Mouse (Mus musculus) olfactory bulb, adult 2 months (tissue): ENCODE data around the gene Gm28308. TPM values are rescaled to one million over a fixed set of nuclear protein-coding genes. Genes with fewer than 3 reads are reported as not detected.

Source experiments
- H3K27ac ChIP-seq: fragments of 200-500 bp; 2 replicates; pipeline ENCODE4 v1.5.1; 2012; ENCODE audit warnings: low read depth, low read length; ENCODE audit not compliant: insufficient read depth
- H3K4me1 ChIP-seq: fragments of 200-500 bp; 2 replicates; pipeline ENCODE4 v1.6.1; 2012; ENCODE audit warnings: low read length; ENCODE audit not compliant: control insufficient read depth, insufficient read depth
- H3K4me3 ChIP-seq: fragments of 200-500 bp; 2 replicates; pipeline ENCODE4 v1.5.1; 2012; ENCODE audit warnings: mild to moderate bottlenecking, low read depth, low read length, moderate library complexity; ENCODE audit not compliant: insufficient read depth
- CTCF ChIP-seq: fragments of 200-500 bp; IDR thresholded peaks from 2 replicates; pipeline ENCODE4 v1.5.1; 2012; ENCODE audit warnings: low read depth, mild to moderate bottlenecking, low read length, moderate library complexity; ENCODE audit not compliant: insufficient read depth
- POLR2A ChIP-seq: fragments of 200-500 bp; IDR thresholded peaks from 2 replicates; pipeline ENCODE4 v1.6.1; 2012; ENCODE audit warnings: mild to moderate bottlenecking, low read depth, low read length, moderate library complexity; ENCODE audit not compliant: insufficient read depth
- WGBS: fragments of 180-500 bp; shearing (Covaris S2); methylation state at CpG from one replicate; pipeline ENCODE4 v1.1.7; 2018; 5-methylcytosine and 5-hydroxymethylcytosine counted together
- polyA plus RNA-seq: library from polyadenylated mRNA; stranded (reverse); fragments of >200 nt; gene quantifications from 2 replicates; pipeline ENCODE4 v1.2.4, GENCODE M21; 2012; ENCODE audit warnings: low replicate concordance; ENCODE audit not compliant: missing spikeins, insufficient read depth, insufficient read length

The Gm28308 gene
- polyA plus RNA-seq, 1 experiment = not detected

DNA sequence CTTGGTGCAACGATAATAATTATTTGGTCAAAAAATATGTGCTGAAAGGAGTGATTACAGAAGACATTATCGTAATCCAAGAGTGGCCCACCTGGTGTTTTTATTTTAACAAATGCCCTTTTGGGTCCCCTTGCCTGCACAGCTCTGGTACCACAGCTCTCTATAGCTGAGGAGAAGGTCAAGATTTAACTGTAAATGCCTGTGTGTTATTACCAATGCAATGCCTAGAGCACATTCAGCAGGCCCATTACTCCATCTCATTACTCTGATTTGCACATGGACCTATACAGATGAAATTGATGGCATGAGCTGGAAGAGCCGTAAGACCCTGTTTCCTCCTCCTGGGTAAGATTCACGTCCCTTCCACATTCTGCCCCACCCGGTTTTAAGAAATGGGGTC lies 74.0 kb downstream of the Gm28308 start:
- TF ChIP-seq POLR2A (no peak), CTCF (no peak)
- WGBS = 87% methylated on average over 5 of the region's 5 CpGs

DNA sequence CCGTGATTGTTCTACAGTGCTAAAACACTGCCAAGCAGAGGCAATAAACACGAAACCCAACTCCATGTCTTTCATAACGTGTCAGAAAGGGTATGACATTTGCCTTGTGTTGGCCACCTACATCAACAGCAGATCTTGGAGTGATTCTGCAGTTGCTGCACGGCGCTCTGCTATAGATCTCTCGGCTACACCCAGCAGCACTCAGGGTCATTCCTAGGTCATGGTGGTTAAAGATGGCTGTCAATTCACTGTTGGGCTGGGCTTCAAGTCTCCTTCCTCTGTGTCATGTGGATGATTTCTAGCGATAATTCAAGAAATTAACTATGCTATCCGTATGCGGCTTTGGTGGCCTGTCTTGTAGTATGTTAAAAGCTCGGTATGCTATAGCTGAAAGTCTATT lies 74.6 kb downstream of the Gm28308 start:
- Histone ChIP-seq H3K4me1 (peaks cover 2% of the 10 kb centered on the region; the same call in 1 of the 2 replicates), H3K4me3 (no peak overlapping the region), H3K27ac (no peak overlapping the region)
- no peak for TF ChIP-seq CTCF
- TF ChIP-seq POLR2A = no peak
- WGBS = 88% methylated on average over 10 of the region's 10 CpGs

More for the DNA sequence above, 74.0 kb downstream of the Gm28308 start:
- no peak overlapping the region for H3K4me3 ChIP-seq
- H3K4me1 ChIP-seq = peaks cover 2% of the 10 kb centered on the region; the same call in 1 of the 2 replicates
- no peak overlapping the region for H3K27ac ChIP-seq

DNA sequence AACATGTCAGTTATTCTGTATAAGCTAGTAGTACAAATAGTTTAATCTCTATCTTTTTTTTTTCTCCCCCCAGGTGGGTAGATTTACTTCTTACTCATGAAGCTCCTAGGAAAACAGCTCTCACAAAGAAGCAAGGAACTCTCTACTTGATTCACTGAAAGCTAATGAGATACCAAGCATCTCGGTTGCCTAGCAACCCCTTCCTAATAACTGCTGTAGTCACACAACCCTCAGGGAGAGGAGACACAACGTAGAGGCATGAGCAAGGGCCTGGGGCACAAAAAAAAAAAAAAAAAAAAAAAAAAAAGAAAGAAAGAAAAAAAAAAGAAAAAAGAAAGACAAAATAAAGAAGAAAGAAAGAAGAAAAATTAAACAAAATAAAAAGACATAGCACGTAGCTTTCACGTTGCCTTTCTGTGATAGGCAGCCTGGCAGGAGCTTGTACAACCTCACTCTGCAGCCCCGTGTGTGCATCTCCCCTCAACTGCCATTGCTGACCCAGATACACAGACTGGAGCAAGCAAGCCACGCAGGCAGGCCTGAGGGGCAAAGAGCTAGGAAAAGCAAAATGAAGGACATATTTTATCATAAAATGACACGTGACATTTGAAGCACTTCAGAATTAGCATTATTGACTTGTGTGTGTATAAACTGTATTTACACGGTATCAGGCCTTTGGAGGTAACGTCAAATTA lies 75.2 kb downstream of the Gm28308 start:
- H3K4me1 ChIP-seq = peaks cover 2% of the 10 kb centered on the region; the same call in 1 of the 2 replicates
- no peak overlapping the region for H3K4me3 ChIP-seq
- no peak overlapping the region for H3K27ac ChIP-seq
- TF ChIP-seq POLR2A = no peak
- TF ChIP-seq CTCF = no peak
- 57% methylated on average over 9 of the region's 9 CpGs for WGBS

DNA sequence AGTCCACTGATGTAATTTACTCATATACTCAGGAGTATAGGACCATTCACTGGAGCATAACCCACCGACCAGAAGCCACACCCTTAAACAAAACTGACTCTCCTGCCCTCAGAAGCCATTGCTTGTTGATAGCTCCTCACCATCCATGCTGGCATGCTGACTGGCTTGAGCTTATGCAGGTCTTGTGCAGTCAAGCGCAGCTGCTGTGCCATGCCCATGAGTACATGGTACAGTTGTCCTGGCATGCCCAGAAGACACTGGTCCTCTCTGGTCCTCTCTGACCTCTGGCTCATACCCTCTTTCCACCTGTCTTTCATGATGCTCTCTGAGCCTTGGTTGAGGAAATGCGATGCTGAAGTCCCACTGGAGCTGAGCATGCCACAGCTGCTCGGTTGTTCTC lies 89.5 kb downstream of the Gm28308 start:
- TF ChIP-seq CTCF (no peak), POLR2A (no peak)
- Histone ChIP-seq H3K27ac (no peak overlapping the region), H3K4me1 (no peaks in the 10 kb centered on the region), H3K4me3 (no peak overlapping the region)
- WGBS = 85% methylated on average over 4 of the region's 4 CpGs

DNA sequence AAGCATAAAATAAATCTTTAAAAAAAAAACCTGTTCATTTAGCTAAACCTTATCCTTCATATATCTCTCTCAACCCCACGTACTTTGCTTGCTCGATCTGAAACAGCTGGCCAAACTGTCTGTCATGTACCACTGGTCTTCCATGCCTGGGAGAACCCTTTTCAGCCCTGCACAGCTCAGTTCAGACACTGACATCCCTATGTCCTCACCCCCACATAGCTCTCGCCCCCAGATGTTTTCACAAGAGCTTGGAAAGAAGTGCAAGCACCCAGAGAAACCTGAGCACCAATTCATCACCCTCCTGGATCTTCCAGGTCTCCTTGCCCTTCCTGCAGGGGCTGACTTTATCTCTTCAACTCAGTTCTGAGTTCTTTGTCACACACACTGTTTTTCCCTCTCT lies 92.0 kb downstream of the Gm28308 start:
- TF ChIP-seq CTCF = no peak
- no peak for TF ChIP-seq POLR2A
- Histone ChIP-seq H3K4me3 (no peak overlapping the region), H3K27ac (no peak overlapping the region), H3K4me1 (no peaks in the 10 kb centered on the region)
- 89% methylated on average over 3 of the region's 3 CpGs for WGBS

DNA sequence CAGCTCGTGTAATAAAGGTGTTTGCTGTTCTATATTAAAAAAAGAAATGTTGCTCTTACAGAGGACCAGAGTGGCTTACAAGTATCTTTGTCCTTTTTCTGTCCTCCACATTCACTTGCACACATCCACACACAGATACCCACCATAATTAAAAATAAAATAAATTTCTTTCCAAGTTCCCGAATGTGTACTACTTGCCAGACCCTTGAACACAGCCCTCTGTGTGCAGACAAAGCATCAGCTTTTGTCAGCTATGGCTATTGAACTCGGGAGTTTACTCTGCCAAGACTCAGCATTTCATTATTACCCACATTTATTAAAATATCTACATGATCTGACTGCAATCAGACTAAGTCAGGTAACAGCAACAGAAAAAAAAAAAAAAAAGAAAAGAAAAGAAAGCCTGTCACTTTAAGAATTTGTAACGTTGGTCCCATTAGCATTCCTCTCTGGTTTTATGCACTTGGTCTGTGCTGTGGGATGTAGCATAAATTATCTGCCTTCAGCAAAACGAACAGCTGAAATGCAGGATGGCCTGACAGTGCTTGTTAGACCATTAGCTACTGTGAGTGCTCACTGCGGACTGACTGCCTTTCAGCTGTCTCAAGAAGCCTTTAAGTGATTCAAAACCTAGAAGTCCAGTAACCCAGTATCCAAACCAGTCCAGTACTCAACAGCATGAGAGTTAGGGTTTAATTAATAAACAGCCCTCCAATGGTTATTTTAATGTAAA lies 94.1 kb downstream of the Gm28308 start:
- TF ChIP-seq CTCF (no peak), POLR2A (no peak)
- Histone ChIP-seq H3K4me1 (no peaks in the 10 kb centered on the region), H3K4me3 (no peak overlapping the region), H3K27ac (no peak overlapping the region)
- 42% methylated on average over 6 of the region's 6 CpGs for WGBS

DNA sequence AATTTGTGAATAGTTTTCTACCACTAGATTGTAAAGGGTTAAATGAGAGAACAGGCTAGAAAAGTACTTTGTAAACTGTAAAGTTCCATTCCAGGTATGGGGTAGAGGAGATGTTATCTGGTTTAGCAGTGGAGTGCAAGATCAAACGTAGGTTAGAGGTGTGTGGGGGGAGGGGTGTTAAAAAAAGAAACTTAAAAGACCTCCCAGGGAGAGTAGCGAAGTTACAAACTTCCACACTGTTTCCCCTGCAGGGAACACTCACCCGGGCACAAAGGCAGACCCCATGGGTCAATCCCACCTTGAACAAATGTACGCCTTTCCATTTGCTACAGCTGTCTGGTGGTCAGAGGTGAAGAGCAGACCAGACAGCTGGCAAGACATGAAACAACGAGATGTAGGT lies 97.2 kb downstream of the Gm28308 start:
- no peaks in the 10 kb centered on the region for H3K4me1 ChIP-seq
- H3K27ac ChIP-seq = no peak overlapping the region
- WGBS = 61% methylated on average over 5 of the region's 5 CpGs
- H3K4me3 ChIP-seq = no peak overlapping the region
- TF ChIP-seq POLR2A (no peak), CTCF (no peak)

Other genes with a start within 250 kb of the Gm28308 start
- not detected in 2 replicates for gene Skap2, start 200.8 kb downstream of the Gm28308 start, polyA plus RNA-seq
- not detected in 2 replicates for gene Hoxa1, start 55.0 kb downstream of the Gm28308 start, polyA plus RNA-seq
- gene Hoxa2, start 48.5 kb downstream of the Gm28308 start, polyA plus RNA-seq = not detected in 2 replicates
- gene 5730596B20Rik, start 35.8 kb downstream of the Gm28308 start, polyA plus RNA-seq = not detected in 2 replicates
- not detected in 2 replicates for gene Hoxa4, start 21.6 kb downstream of the Gm28308 start, polyA plus RNA-seq
- gene Hoxa5, start 8.8 kb downstream of the Gm28308 start, polyA plus RNA-seq = not detected in 2 replicates
- not detected in 2 replicates for gene Hoxa6, start 4.6 kb downstream of the Gm28308 start, polyA plus RNA-seq
- not detected in 2 replicates for gene Hoxa3, start within 50 bp of the Gm28308 start, polyA plus RNA-seq
- gene Hoxa7, start 8.5 kb upstream of the Gm28308 start, polyA plus RNA-seq = not detected in 2 replicates
- not detected in 2 replicates for gene Hoxa9, start 17.8 kb upstream of the Gm28308 start, polyA plus RNA-seq
- not detected in 2 replicates for gene Hoxa10, start 27.5 kb upstream of the Gm28308 start, polyA plus RNA-seq
- gene Hoxa11, start 32.5 kb upstream of the Gm28308 start, polyA plus RNA-seq = not detected in 2 replicates
- gene Hoxa13, start 47.5 kb upstream of the Gm28308 start, polyA plus RNA-seq = not detected in 2 replicates
- gene Evx1, start 100.2 kb upstream of the Gm28308 start, polyA plus RNA-seq = not detected in 2 replicates